Mouse (Mus musculus): ENCODE measurements around the gene Ralgapa2. TPM values are rescaled to one million over a fixed set of nuclear protein-coding genes. Genes with fewer than 3 reads are reported as not detected.

The Ralgapa2 gene
- total RNA-seq, 2 experiments from 2014 or later: 20.2 to 24.5 TPM

- intact Hi-C loops (cut with DNase I): no loop called here
- DNase-seq (ENCODE audit: low spot score in 2 of 2): no peak
These were observed 231.2 kb downstream of the Ralgapa2 start for GRCm38 (mm10) chr2:146280921-146281274.

- intact Hi-C loops (cut with DNase I): no loop called here
These were observed 231.8 kb downstream of the Ralgapa2 start for GRCm38 (mm10) chr2:146280221-146280920.

DNA sequence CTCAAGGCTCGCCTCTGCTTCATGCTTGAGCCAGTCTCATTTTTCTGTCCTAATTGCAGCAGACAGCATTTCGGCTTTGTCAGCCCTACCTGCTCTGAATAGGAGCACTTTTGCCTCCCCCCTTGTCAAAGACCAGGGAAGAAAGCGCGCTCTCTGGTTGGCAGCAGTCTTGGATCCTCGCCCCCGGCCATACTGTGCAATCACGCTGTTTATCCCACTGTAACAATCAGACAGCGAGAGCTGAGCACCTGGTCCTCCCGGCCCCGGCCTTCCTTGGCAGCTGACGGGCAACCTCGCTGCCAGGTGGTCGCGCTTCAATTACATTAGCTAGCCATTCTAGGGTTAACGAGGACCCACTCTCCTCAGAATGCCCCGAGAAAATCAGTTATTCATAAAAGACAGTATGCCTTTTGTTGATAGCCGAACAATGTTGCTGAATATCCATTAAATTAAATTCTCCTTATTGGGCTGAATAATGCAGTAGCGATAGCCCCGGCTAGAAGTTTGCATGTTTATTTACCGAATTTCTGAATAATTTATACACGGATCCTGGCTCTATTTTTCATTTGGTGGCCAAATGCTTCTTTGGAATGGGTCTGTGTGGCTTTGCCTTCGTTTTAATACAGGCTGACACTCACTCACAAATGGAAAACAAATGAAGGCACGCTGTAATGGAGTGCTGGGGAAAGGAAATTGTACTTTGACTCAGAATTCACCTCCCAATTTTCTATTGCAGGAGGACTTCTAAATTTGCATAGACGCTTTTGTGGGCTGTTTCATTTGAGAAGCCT is 232.5 kb downstream of the Ralgapa2 start:
- DNase-seq (ENCODE audit: low spot score in 2 of 2): peak in 1 of 2 experiments; percentile 19
- intact Hi-C loops (cut with DNase I): no loop called here

More at GRCm38 (mm10) chr2:146280221-146280920, 231.8 kb downstream of the Ralgapa2 start:
- DNase-seq (ENCODE audit: low spot score in 2 of 2): no peak

- intact Hi-C loops (cut with DNase I): no loop called here
- no peak for DNase-seq (ENCODE audit: low spot score in 2 of 2)
These were observed 233.8 kb downstream of the Ralgapa2 start for GRCm38 (mm10) chr2:146278381-146278780.

DNA sequence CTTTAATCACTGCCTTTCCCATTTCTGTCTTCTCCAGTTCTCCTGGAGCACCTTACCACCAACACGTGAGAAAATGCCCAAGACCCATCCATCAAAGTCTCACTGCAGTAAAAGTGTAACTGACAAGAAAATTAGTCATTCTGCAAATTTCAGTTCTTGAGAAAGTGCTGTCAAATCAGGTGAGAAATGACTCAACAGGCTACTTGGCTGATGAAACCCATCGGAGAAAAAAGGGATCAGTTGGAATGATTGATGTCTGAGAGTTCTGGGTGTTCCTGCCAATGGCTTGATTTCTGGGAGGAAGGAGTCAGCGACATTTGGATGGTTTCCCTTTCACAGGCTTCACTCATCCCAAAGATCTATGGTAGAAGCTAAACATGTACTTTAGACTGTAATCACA is 245.6 kb downstream of the Ralgapa2 start:
- DNase-seq (ENCODE audit: low spot score in 2 of 2): no peak
- intact Hi-C loops (cut with DNase I): no loop called here

DNA sequence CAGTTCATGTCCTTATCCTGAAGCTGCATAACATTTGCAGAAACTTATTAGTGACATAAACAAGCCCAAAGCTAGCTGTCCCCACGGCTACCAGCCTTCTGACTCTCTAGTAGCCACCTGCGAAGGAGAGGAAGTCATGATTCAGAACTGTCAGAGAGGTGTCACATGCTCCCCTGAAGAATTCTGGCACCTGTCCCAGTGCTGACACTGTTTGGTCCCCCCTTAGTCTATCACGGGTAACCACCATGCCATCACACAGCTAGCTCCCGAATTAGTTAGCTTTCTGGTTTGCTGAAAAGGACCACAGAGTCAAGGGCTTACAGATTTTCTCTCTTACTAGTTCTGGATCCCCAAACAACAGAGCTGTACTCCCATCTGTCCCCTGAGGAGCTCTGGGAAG is 247.1 kb downstream of the Ralgapa2 start:
- intact Hi-C loops (cut with DNase I): no loop called here
- no peak for DNase-seq (ENCODE audit: low spot score in 2 of 2)

DNA sequence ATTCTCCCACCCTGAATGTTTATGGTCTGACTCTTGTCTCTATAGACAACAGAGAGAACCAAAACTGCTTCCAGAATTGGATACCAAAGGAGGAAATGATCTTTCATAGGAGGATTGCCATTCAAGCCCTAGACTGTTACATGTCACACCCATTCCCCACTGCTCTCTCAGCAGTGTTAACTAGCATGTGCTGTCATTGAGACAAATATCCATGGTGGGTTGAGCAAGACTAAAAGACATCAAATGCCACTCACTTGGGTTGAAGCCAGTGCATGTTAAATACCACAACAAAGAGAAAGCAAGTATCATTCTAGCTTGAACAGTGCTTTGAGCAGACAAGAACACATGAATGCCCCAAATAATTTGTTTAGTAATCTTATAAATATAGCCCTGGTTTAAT is 249.2 kb downstream of the Ralgapa2 start:
- intact Hi-C loops (cut with DNase I): no loop called here
- no peak for DNase-seq (ENCODE audit: low spot score in 2 of 2)

GRCm38 (mm10) chr2:146262215-146262614 is 249.9 kb downstream of the Ralgapa2 start:
- no peak for DNase-seq (ENCODE audit: low spot score in 2 of 2)

DNA sequence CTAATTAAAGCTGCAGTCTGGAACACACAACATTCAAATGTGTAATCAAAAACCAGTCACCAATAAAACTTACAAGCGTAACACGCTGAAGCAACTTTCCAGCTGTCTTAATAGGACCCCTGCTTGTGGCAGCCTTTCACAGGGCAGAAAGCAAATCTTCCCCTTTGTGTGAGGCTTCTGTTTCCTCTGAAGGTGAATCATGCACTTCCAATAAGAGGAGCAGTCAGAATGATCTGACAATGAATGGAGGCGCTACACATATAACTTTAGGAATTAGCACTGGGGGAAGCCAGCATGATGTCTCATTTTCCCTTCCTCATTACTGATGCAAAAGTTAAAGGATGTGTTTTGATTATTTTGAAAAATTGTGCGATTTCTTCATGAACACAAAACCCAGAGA is 251.0 kb downstream of the Ralgapa2 start:
- intact Hi-C loops (cut with DNase I): no loop called here
- no peak for DNase-seq (ENCODE audit: low spot score in 2 of 2)

More at GRCm38 (mm10) chr2:146262215-146262614, 249.9 kb downstream of the Ralgapa2 start:
- intact Hi-C loops (cut with DNase I): no loop called here

- no peak for DNase-seq (ENCODE audit: low spot score in 2 of 2)
- intact Hi-C loops (cut with DNase I): no loop called here
These were observed 252.2 kb downstream of the Ralgapa2 start for GRCm38 (mm10) chr2:146259787-146260560.

DNA sequence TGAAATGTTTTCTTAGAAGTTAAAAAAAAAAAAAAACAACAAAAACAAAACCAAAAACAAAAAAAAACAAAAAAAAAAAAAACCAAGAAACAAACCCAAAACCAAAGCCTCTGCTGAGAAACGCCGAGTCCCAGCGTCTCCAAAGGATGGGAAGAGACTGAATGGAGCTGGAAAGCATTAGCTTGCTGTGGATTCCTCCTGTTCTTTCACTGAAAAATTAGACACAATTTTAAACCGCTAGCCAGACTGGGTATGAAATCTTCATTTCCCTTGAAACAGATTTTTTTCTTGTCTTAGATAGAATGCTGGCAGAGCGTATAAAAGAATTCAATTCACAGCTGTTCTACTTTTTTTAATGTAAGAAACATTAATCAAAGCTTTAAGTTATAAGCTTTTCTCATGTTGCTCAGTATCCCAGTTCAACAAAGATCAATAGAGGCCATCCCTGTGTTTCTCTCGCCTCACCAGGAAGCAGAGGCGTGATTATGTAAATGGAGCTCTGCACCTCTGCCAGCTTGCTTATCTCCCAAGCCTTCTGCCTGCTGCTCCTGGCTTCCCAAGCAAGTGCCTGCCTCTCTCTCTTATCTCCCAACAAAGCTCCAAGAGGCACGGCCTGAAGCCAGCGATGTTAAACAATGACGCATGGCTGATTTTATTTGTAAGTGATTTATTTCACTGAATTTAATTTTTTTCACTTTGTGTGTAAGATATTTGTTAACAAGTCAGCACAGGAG is 253.2 kb downstream of the Ralgapa2 start:
- DNase-seq (ENCODE audit: low spot score in 2 of 2): peak; percentile 45 to 80
- intact Hi-C loops (cut with DNase I): no loop called here

DNA sequence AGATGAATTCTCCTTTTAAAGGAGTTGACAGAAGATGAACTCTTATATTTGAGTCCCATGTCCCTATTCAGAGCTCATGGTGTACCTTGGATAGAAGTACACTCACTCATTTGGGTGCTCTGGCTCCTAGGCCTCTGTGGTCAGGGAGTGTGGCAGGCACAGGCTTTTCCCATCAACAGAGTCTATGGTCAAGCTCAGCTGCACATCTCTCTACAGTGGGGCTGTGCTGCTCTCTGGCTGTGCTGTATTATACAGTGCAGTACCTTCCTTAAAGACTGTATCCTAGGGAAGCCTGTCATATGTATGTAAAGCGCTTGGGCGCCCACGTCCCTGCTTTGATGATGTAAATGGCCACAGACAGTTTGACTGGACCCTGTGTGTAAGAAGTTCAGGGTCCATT is 254.5 kb downstream of the Ralgapa2 start:
- intact Hi-C loops (cut with DNase I): no loop called here
- DNase-seq (ENCODE audit: low spot score in 2 of 2): no peak

DNA sequence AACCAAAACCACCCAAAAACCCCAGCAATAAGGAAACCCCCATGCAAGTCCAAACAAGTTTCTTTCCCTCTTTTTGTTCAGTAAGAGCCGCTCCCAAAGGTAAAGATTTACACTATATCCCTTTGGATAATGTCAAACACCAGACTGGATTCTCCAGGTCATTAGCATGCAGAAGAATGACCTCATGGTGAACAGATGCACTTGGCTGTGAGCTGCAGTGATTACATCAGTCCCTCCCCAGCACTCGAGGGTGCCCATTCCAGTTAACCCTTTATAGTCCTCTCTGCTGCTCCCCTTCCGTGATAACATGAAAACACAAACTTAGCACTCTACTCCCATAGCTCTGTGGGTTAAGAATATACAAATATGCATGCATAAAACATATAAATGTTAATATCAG is 255.1 kb downstream of the Ralgapa2 start:
- intact Hi-C loops (cut with DNase I): no loop called here
- no peak for DNase-seq (ENCODE audit: low spot score in 2 of 2)

GRCm38 (mm10) chr2:146256321-146256875 is 255.7 kb downstream of the Ralgapa2 start:
- intact Hi-C loops (cut with DNase I): no loop called here
- peak in 1 of 2 experiments; percentile 14 for DNase-seq (ENCODE audit: low spot score in 2 of 2)

GRCm38 (mm10) chr2:146255636-146256035 is 256.5 kb downstream of the Ralgapa2 start:
- intact Hi-C loops (cut with DNase I): no loop called here
- no peak for DNase-seq (ENCODE audit: low spot score in 2 of 2)

GRCm38 (mm10) chr2:146254387-146254786 is 257.8 kb downstream of the Ralgapa2 start:
- DNase-seq (ENCODE audit: low spot score in 2 of 2): no peak
- intact Hi-C loops (cut with DNase I): no loop called here

DNA sequence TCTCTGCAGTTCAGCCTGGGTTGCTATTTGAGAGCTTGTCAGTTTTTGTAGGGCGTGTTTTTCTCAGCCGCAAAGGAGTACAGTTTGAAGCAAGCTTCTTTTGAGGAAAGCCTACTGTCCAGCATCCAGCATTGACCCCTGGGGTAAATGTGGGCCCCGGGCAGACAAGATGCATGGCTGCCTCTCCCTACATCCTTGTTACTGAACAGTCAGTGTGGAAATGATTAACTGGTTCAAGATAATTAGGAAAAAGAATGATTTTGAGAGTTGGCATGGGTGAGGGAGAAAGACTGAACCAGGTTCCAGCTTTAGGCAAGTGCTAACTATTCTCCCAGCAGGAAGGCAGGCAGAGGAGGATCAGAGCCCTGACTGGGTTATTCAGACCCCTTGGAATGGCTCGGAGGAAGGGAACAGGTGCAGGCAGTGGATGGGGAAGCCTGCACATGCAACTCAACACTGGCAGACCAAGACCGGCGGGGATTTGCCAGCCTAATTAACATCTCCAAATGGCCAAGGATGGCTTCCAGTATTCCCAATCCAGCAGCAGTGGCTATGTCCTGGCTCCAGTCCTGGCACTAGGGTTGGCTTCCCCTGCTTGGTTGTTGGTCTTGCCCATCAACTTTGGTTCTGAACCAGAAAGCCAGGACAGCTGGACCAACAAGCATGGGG is 261.8 kb downstream of the Ralgapa2 start:
- DNase-seq (ENCODE audit: low spot score in 2 of 2): no peak
- intact Hi-C loops (cut with DNase I): no loop called here

DNA sequence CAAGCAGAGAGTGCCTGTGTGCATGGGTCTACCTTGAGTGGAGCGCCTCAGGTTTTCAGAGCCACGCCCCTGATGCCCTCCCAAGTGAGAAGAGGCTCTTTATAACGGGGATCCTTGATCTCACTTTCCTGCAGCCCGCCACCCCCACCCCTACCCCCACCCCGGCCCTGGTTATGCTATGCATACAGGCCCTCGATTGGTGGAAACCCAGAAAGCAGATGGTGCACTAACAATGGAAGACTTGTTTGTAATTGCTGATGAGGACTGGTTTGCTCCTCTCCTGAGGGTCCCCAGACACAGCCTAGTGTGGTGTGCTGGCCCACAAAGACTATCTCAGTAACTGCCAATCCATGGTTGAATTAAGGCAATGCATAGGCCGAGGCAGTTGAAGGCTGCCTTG is 263.1 kb downstream of the Ralgapa2 start:
- DNase-seq (ENCODE audit: low spot score in 2 of 2): no peak
- intact Hi-C loops (cut with DNase I): no loop called here

GRCm38 (mm10) chr2:146247576-146247975 is 264.6 kb downstream of the Ralgapa2 start:
- intact Hi-C loops (cut with DNase I): no loop called here
- no peak for DNase-seq (ENCODE audit: low spot score in 2 of 2)

Measured in left cerebral cortex, postnatal 25 days (tissue).